ENCODE assay signal across 15 mouse cellular contexts in genomic region chr11:48820308-48820674, GRCm38 (mm10). TPM values are rescaled to one million over a fixed set of nuclear protein-coding genes. Genes with fewer than 3 reads are reported as not detected.
DNase-seq lines count a peak whose midpoint lies in the region; ATAC-seq and TF ChIP-seq lines count a peak whose summit lies in the region.
"Had no signal": no experiment of that assay in that cellular context is flagged by ENCODE, and none has a peak within 500 bp of the region (broad histone marks: within the 10 kb centered on the region; RNA-seq: fewer than 3 reads in every experiment).

No protein-coding gene starts in this region.

- no peak for TF ChIP-seq CTCF in stomach, postnatal 0 days (IDR thresholded peaks at IDR 0.05; ENCODE audit: low read depth)

- no peak overlapping the region for H3K4me3 ChIP-seq in heart, embryonic 12.5 days
- no peak overlapping the region for H3K4me3 ChIP-seq in midbrain, embryonic 11.5 days (ENCODE audit: low read depth, low read length)
- no peak overlapping the region for H3K4me3 ChIP-seq in midbrain, embryonic 15.5 days
- no peak overlapping the region for H3K4me3 ChIP-seq in stomach, postnatal 0 days (ENCODE audit: low read depth, low read length)
- H3K4me3 ChIP-seq: forebrain, embryonic 13.5 days; kidney, embryonic 15.5 days had no signal

- intact Hi-C loops in heart, postnatal 36 days (cut with DNase I): loop anchor here (2.0 kb wide), 1 partner anchor 31 kb away; no protein-coding TSS in a partner anchor
- intact Hi-C loops in heart, postnatal 10 days (cut with DNase I): no loop called here

- no peak for TF ChIP-seq EP300 in stomach, postnatal 0 days (optimal IDR thresholded peaks at IDR 0.05)

- H3K27ac ChIP-seq in heart, embryonic 12.5 days (ENCODE audit: poor library complexity, severe bottlenecking): peak overlapping the region; percentile 70
- no peak overlapping the region for H3K27ac ChIP-seq in midbrain, embryonic 11.5 days (ENCODE audit: low read depth, low read length)
- no peak overlapping the region for H3K27ac ChIP-seq in midbrain, embryonic 15.5 days
- H3K27ac ChIP-seq in stomach, postnatal 0 days (replicated peaks): peak overlapping the region; percentile 71
- H3K27ac ChIP-seq: forebrain, embryonic 13.5 days; hindbrain, postnatal 0 days; kidney, embryonic 15.5 days; macrophage had no signal

- H3K4me2 ChIP-seq in heart, embryonic 12.5 days: no peak overlapping the region
- no peak overlapping the region for H3K4me2 ChIP-seq in midbrain, embryonic 11.5 days
- no peak overlapping the region for H3K4me2 ChIP-seq in midbrain, embryonic 15.5 days
- no peak overlapping the region for H3K4me2 ChIP-seq in stomach, postnatal 0 days (replicated peaks; ENCODE audit: low read depth)
- H3K4me2 ChIP-seq: forebrain, embryonic 13.5 days; kidney, embryonic 15.5 days had no signal

- no peak for ATAC-seq in heart, embryonic 12.5 days (ENCODE audit: insufficient number of reproducible peaks, low FRiP score)
- ATAC-seq in midbrain, embryonic 11.5 days (ENCODE audit: low FRiP score): no peak
- no peak for ATAC-seq in midbrain, embryonic 15.5 days (replicated peaks)
- no peak for ATAC-seq in stomach, postnatal 0 days (ENCODE audit: low FRiP score, low TSS enrichment)
- ATAC-seq: forebrain, embryonic 13.5 days; hindbrain, postnatal 0 days had no signal

- peaks cover 11% of the 10 kb centered on the region for H3K27me3 ChIP-seq in heart, embryonic 12.5 days (replicated peaks)
- H3K27me3 ChIP-seq in midbrain, embryonic 11.5 days (ENCODE audit: control insufficient read depth, insufficient read depth, low read length): peaks cover 14% of the 10 kb centered on the region
- peaks cover 22% of the 10 kb centered on the region for H3K27me3 ChIP-seq in midbrain, embryonic 15.5 days (replicated peaks)
- H3K27me3 ChIP-seq in stomach, postnatal 0 days (ENCODE audit: control insufficient read depth, insufficient read depth, low read length): no peaks in the 10 kb centered on the region

- no peaks in the 10 kb centered on the region for H3K9me3 ChIP-seq in heart, embryonic 12.5 days (replicated peaks)
- H3K9me3 ChIP-seq in midbrain, embryonic 11.5 days (ENCODE audit: control insufficient read depth, low read length): no peaks in the 10 kb centered on the region
- no peaks in the 10 kb centered on the region for H3K9me3 ChIP-seq in midbrain, embryonic 15.5 days
- H3K9me3 ChIP-seq in stomach, postnatal 0 days (ENCODE audit: control insufficient read depth, low read length): no peaks in the 10 kb centered on the region
- H3K9me3 ChIP-seq: forebrain, embryonic 13.5 days; kidney, embryonic 15.5 days had no signal

- H3K4me1 ChIP-seq in heart, embryonic 12.5 days (replicated peaks): peaks cover 21% of the 10 kb centered on the region
- H3K4me1 ChIP-seq in midbrain, embryonic 11.5 days (ENCODE audit: control insufficient read depth, insufficient read depth, low read length): peaks cover 10% of the 10 kb centered on the region
- H3K4me1 ChIP-seq in midbrain, embryonic 15.5 days: peaks cover 32% of the 10 kb centered on the region
- H3K4me1 ChIP-seq in stomach, postnatal 0 days (replicated peaks; ENCODE audit: control insufficient read depth, insufficient read depth): 0 out of 2 replicates have a peak, but pooled peaks cover 3% of the 10 kb centered on the region

- no peak overlapping the region for H3K9ac ChIP-seq in heart, embryonic 12.5 days
- no peak overlapping the region for H3K9ac ChIP-seq in midbrain, embryonic 11.5 days (ENCODE audit: low read length)
- no peak overlapping the region for H3K9ac ChIP-seq in midbrain, embryonic 15.5 days
- H3K9ac ChIP-seq in stomach, postnatal 0 days (ENCODE audit: low read length): no peak overlapping the region
- H3K9ac ChIP-seq: forebrain, embryonic 13.5 days; kidney, embryonic 15.5 days had no signal

- H3K36me3 ChIP-seq in heart, embryonic 12.5 days: no peaks in the 10 kb centered on the region
- no peaks in the 10 kb centered on the region for H3K36me3 ChIP-seq in midbrain, embryonic 11.5 days (ENCODE audit: control insufficient read depth, insufficient read depth, low read length)
- no peaks in the 10 kb centered on the region for H3K36me3 ChIP-seq in midbrain, embryonic 15.5 days (replicated peaks)
- H3K36me3 ChIP-seq in stomach, postnatal 0 days (ENCODE audit: control insufficient read depth, insufficient read depth, low read length): no peaks in the 10 kb centered on the region

- DNase-seq in heart, postnatal 36 days: no peak
- DNase-seq in midbrain, embryonic 11.5 days (ENCODE audit: low spot score, missing footprints): peak; percentile 62
- DNase-seq in heart, postnatal 10 days: peak; percentile 49 to 50
- no peak for DNase-seq in stomach, postnatal 0 days (ENCODE audit: low spot score)
- no peak for DNase-seq in cerebellum, adult 11 months
- no peak for DNase-seq in adrenal gland, postnatal 4 days (ENCODE audit: low spot score in 2 of 2)
- DNase-seq: cerebellum, adult 11-12 months; lung, adult 2 months; midbrain, embryonic 14.5 days had no signal

RNA-seq across cellular contexts. Expression of gene Trim41, which starts 3.1 kb away (rescaled TPM):
- 4.3 and 4.4 TPM in 2 replicates for polyA plus RNA-seq in heart, embryonic 12.5 days (2016; fragmentation: Nextera tagmentation; extraction: Ambion mirVana)
- 10 to 100 TPM; 21.0 to 22.7 TPM for total RNA-seq in heart, postnatal 36 days (2021)
- 3.6 and 3.9 TPM in 2 replicates for polyA plus RNA-seq in midbrain, embryonic 11.5 days (2014; fragmentation: Nextera tagmentation; extraction: Ambion mirVana)
- 7.3 and 7.9 TPM in 2 replicates for polyA plus RNA-seq in midbrain, embryonic 15.5 days (2015; fragmentation: Nextera tagmentation; extraction: Ambion mirVana)
- 10 to 100 TPM; 27.9 to 30.1 TPM for total RNA-seq in heart, postnatal 10 days (2021)
- polyA plus RNA-seq in stomach, postnatal 0 days (2015; fragmentation: Nextera tagmentation; extraction: Ambion mirVana): 3.6 and 4.0 TPM in 2 replicates
- 10 to 100 TPM; 62.4 to 69.7 TPM for total RNA-seq in adrenal gland, postnatal 4 days (2021)

RNA-seq across cellular contexts. Expression of gene Trim7, which starts 5.6 kb away (rescaled TPM):
- 0.39 and 0.52 TPM in 2 replicates for polyA plus RNA-seq in heart, embryonic 12.5 days (2016; fragmentation: Nextera tagmentation; extraction: Ambion mirVana)
- 10 to 100 TPM; 17.8 to 26.2 TPM for total RNA-seq in heart, postnatal 36 days (2021)
- 0.40 and 0.73 TPM in 2 replicates for polyA plus RNA-seq in midbrain, embryonic 11.5 days (2014; fragmentation: Nextera tagmentation; extraction: Ambion mirVana)
- 2.3 and 2.6 TPM in 2 replicates for polyA plus RNA-seq in midbrain, embryonic 15.5 days (2015; fragmentation: Nextera tagmentation; extraction: Ambion mirVana)
- 10 to 100 TPM; 10.1 to 12.8 TPM for total RNA-seq in heart, postnatal 10 days (2021)
- 3.0 and 3.4 TPM in 2 replicates for polyA plus RNA-seq in stomach, postnatal 0 days (2015; fragmentation: Nextera tagmentation; extraction: Ambion mirVana)
- 10 to 100 TPM in 1 of 2 experiments, 1 to 10 TPM in 1; 9.5 to 14.2 TPM for total RNA-seq in adrenal gland, postnatal 4 days (2021)

RNA-seq across cellular contexts. Expression of gene Gm12184, which starts 6.2 kb away (rescaled TPM):
- 3.3 and 5.3 TPM in 2 replicates for polyA plus RNA-seq in heart, embryonic 12.5 days (2016; fragmentation: Nextera tagmentation; extraction: Ambion mirVana)
- 1 to 10 TPM; 3.5 to 3.9 TPM for total RNA-seq in heart, postnatal 36 days (2021)
- 7.4 and 11.5 TPM in 2 replicates for polyA plus RNA-seq in midbrain, embryonic 11.5 days (2014; fragmentation: Nextera tagmentation; extraction: Ambion mirVana)
- 2.6 and 4.0 TPM in 2 replicates for polyA plus RNA-seq in midbrain, embryonic 15.5 days (2015; fragmentation: Nextera tagmentation; extraction: Ambion mirVana)
- 1 to 10 TPM; 2.9 to 5.0 TPM for total RNA-seq in heart, postnatal 10 days (2021)
- 5.0 and 7.3 TPM in 2 replicates for polyA plus RNA-seq in stomach, postnatal 0 days (2015; fragmentation: Nextera tagmentation; extraction: Ambion mirVana)
- 1 to 10 TPM; 5.3 to 5.4 TPM for total RNA-seq in adrenal gland, postnatal 4 days (2021)

RNA-seq across cellular contexts. Expression of gene Rack1, which starts 20.2 kb away (rescaled TPM):
- 397 and 428 TPM in 2 replicates for polyA plus RNA-seq in heart, embryonic 12.5 days (2016; fragmentation: Nextera tagmentation; extraction: Ambion mirVana)
- 100 to 1,000 TPM; 385 to 411 TPM for total RNA-seq in heart, postnatal 36 days (2021)
- polyA plus RNA-seq in midbrain, embryonic 11.5 days (2014; fragmentation: Nextera tagmentation; extraction: Ambion mirVana): 592 and 633 TPM in 2 replicates
- 365 and 382 TPM in 2 replicates for polyA plus RNA-seq in midbrain, embryonic 15.5 days (2015; fragmentation: Nextera tagmentation; extraction: Ambion mirVana)
- total RNA-seq in heart, postnatal 10 days (2021): 100 to 1,000 TPM; 530 to 563 TPM
- 524 and 529 TPM in 2 replicates for polyA plus RNA-seq in stomach, postnatal 0 days (2015; fragmentation: Nextera tagmentation; extraction: Ambion mirVana)
- 100 to 1,000 TPM; 940 to 975 TPM for total RNA-seq in adrenal gland, postnatal 4 days (2021)

RNA-seq across cellular contexts. Expression of gene Irgm1, which starts 51.2 kb away (rescaled TPM):
- 7.6 and 7.7 TPM in 2 replicates for polyA plus RNA-seq in heart, embryonic 12.5 days (2016; fragmentation: Nextera tagmentation; extraction: Ambion mirVana)
- total RNA-seq in heart, postnatal 36 days (2021): 10 to 100 TPM; 12.5 to 13.5 TPM
- 2.2 and 2.3 TPM in 2 replicates for polyA plus RNA-seq in midbrain, embryonic 11.5 days (2014; fragmentation: Nextera tagmentation; extraction: Ambion mirVana)
- 2.3 and 4.6 TPM in 2 replicates for polyA plus RNA-seq in midbrain, embryonic 15.5 days (2015; fragmentation: Nextera tagmentation; extraction: Ambion mirVana)
- total RNA-seq in heart, postnatal 10 days (2021): 1 to 10 TPM; 6.5 to 9.5 TPM
- 12.8 and 14.4 TPM in 2 replicates for polyA plus RNA-seq in stomach, postnatal 0 days (2015; fragmentation: Nextera tagmentation; extraction: Ambion mirVana)
- total RNA-seq in adrenal gland, postnatal 4 days (2021): 10 to 100 TPM; 17.3 to 20.1 TPM

Comparison
In these comparisons a context has a peak if more than half of its experiments do, and no peak if none do; other contexts are left out.
1. DNase-seq: peak in midbrain, embryonic 11.5 days (single experiment) and heart, postnatal 10 days (2 of 2); none in heart, postnatal 36 days (0 of 2), stomach, postnatal 0 days (single experiment), cerebellum, adult 11 months (single experiment) and adrenal gland, postnatal 4 days (0 of 2).
2. H3K27ac ChIP-seq: peak in heart, embryonic 12.5 days (single experiment) and stomach, postnatal 0 days (single experiment); none in midbrain, embryonic 11.5 days (single experiment) and midbrain, embryonic 15.5 days (single experiment).